Mouse (Mus musculus) forebrain, postnatal 0 days (tissue): ENCODE data around the gene Gm17490. TPM values are rescaled to one million over a fixed set of nuclear protein-coding genes. Genes with fewer than 3 reads are reported as not detected.

Experiments
- ATAC-seq: fragments of 200-750 bp; cut with Nextera tagmentation; 2 replicates; pipeline ENCODE4 v1.8.0; 2017; ENCODE audit warnings: mild to moderate bottlenecking, moderate library complexity
- DNase-seq: peaks from one replicate; pipeline ENCODE4 v3.0.0-alpha.2; 2015
- H3K27ac ChIP-seq: fragments of 300-500 bp; sonication (generic); 2 replicates; pipeline ENCODE4 v1.5.1; 2014; ENCODE audit warnings: low read depth, mild to moderate bottlenecking, antibody characterized with exemption, low read length, moderate library complexity, mixed read lengths
- H3K27me3 ChIP-seq: fragments of 300-500 bp; sonication (generic); 2 replicates; pipeline ENCODE4 v1.6.1; 2014; ENCODE audit warnings: mild to moderate bottlenecking, low read length, mixed read lengths; ENCODE audit not compliant: insufficient read depth
- H3K36me3 ChIP-seq: fragments of 300-500 bp; sonication (generic); 2 replicates; pipeline ENCODE4 v1.6.1; 2014; ENCODE audit warnings: mild to moderate bottlenecking, moderate library complexity; ENCODE audit not compliant: insufficient read depth
- H3K4me1 ChIP-seq: fragments of 300-500 bp; sonication (generic); 2 replicates; pipeline ENCODE4 v1.6.1; 2014; ENCODE audit warnings: antibody characterized with exemption; ENCODE audit not compliant: insufficient read depth
- H3K4me2 ChIP-seq: fragments of 300-500 bp; sonication (generic); 2 replicates; pipeline ENCODE4 v1.6.1; 2014; ENCODE audit warnings: low read depth, mild to moderate bottlenecking, moderate library complexity
- H3K4me3 ChIP-seq: fragments of 300-500 bp; sonication (generic); 2 replicates; pipeline ENCODE4 v1.5.1; 2014; ENCODE audit warnings: low read depth, low read length, mixed read lengths
- H3K9ac ChIP-seq: fragments of 300-500 bp; sonication (generic); 2 replicates; pipeline ENCODE4 v1.6.1; 2014; ENCODE audit warnings: mild to moderate bottlenecking
- H3K9me3 ChIP-seq: fragments of 300-500 bp; sonication (generic); 2 replicates; pipeline ENCODE4 v1.6.1; 2016; ENCODE audit warnings: low read length
- CTCF ChIP-seq: sonication (generic); IDR thresholded peaks from 2 replicates; pipeline ENCODE4 v1.5.1; 2016; ENCODE audit warnings: antibody characterized with exemption, control low read depth, low read depth
- WGBS: fragments of 180-500 bp; shearing (Covaris S2); extraction: QIAGEN DNeasy Blood & Tissue Kit; methylation state at CpG from one replicate; pipeline ENCODE4 v1.1.7; 2014; 5-methylcytosine and 5-hydroxymethylcytosine counted together
- polyA plus RNA-seq: library from polyadenylated mRNA; unstranded; fragments of >200 nt; fragmentation: Nextera tagmentation; extraction: Ambion mirVana; gene quantifications from 2 replicates; pipeline ENCODE4 v1.2.1, GENCODE M21; 2015
- total RNA-seq: library from RNA; depleted of rRNA; stranded (reverse); fragments of >200 nt; gene quantifications from 2 replicates; pipeline ENCODE4 v1.2.3, GENCODE M21; 2014

Gene Gm17490
- total and polyA plus RNA-seq, 2 experiments from 2014 or later: not detected

GRCm38 (mm10) chr2:11604911-11605310 lies 21.2 kb downstream of the Gm17490 start:
- Histone ChIP-seq H3K36me3 (peaks cover 8% of the 10 kb centered on the region), H3K27me3 (no peaks in the 10 kb centered on the region), H3K9ac (no peak overlapping the region), H3K4me2 (no peak overlapping the region), H3K4me3 (no peak overlapping the region), H3K27ac (no peak overlapping the region), H3K9me3 (no peaks in the 10 kb centered on the region), H3K4me1 (peaks cover 7% of the 10 kb centered on the region; the same call in 1 of the 2 replicates)
- no peak for TF ChIP-seq CTCF
- ATAC-seq: no peak
- DNase-seq: no peak

DNA sequence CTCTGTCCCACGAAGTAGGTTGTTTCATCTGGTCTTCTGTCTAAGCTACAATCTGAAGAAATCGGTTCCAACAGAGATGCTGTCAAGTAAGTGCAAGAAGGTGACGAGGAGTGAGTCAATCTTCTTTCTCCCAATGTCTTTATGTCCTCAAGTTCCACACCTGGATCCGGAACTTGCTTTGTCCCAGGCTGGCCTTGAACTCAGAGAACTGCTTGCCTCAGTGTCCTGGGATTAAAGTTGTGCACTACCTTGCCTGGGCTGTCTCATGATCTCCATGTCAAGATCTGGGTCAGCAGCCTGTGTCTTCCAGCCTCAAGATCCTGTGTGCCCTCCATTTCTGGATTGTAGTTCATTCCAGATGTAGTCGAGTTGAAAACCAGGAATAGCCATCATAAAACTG lies 22.0 kb downstream of the Gm17490 start, which contains the start of gene Rbm17:
TSS of gene Rbm17 (minus strand) at position 101 of the 400 bp plus-strand sequence.
- H3K4me3 ChIP-seq: peak within 1 kb of the TSS; percentile 91
- H3K4me2 ChIP-seq: peak within 1 kb of the TSS; percentile 69
- 88% methylated on average over 5 of the region's 5 CpGs for WGBS

GRCm38 (mm10) chr2:11602506-11603489 lies 23.3 kb downstream of the Gm17490 start:
- H3K36me3 ChIP-seq: peaks cover 22% of the 10 kb centered on the region
- H3K4me2 ChIP-seq: peak overlapping the region; percentile 69
- H3K27me3 ChIP-seq: no peaks in the 10 kb centered on the region
- 3% methylated on average over 78 of the region's 78 CpGs for WGBS
- peaks cover 7% of the 10 kb centered on the region; the same call in 1 of the 2 replicates for H3K4me1 ChIP-seq
- peak; percentile 100 for ATAC-seq
- H3K9me3 ChIP-seq: no peaks in the 10 kb centered on the region
- peak overlapping the region; percentile 95 for H3K9ac ChIP-seq
- peak; percentile 97 for DNase-seq
- TF ChIP-seq CTCF: peak; percentile 100
- peak overlapping the region; percentile 91 for H3K4me3 ChIP-seq
- peak overlapping the region; percentile 77 for H3K27ac ChIP-seq

More for the DNA sequence above, 22.0 kb downstream of the Gm17490 start, which contains the start of gene Rbm17:
- no peak for ATAC-seq
- H3K9ac ChIP-seq: peak within 1 kb of the TSS; percentile 95
- no peak for TF ChIP-seq CTCF
- peak within 1 kb of the TSS; percentile 77 for H3K27ac ChIP-seq
- DNase-seq: no peak
- H3K9me3 ChIP-seq: no peaks in the 10 kb centered on the region
- H3K27me3 ChIP-seq: no peaks in the 10 kb centered on the region
- peaks cover 7% of the 10 kb centered on the region; the same call in 1 of the 2 replicates for H3K4me1 ChIP-seq
- H3K36me3 ChIP-seq: peaks cover 13% of the 10 kb centered on the region

GRCm38 (mm10) chr2:11601795-11602194 lies 24.3 kb downstream of the Gm17490 start:
- TF ChIP-seq CTCF: no peak
- ATAC-seq (no peak), DNase-seq (no peak)
- WGBS: 77% methylated on average over 6 of the region's 6 CpGs
- Histone ChIP-seq H3K27me3 (no peaks in the 10 kb centered on the region), H3K9me3 (no peaks in the 10 kb centered on the region), H3K27ac (no peak overlapping the region), H3K4me1 (peaks cover 7% of the 10 kb centered on the region; the same call in 1 of the 2 replicates), H3K9ac (peak overlapping the region; percentile 95), H3K4me2 (peak overlapping the region; percentile 69), H3K4me3 (peak overlapping the region; percentile 91), H3K36me3 (peaks cover 31% of the 10 kb centered on the region)

- Histone ChIP-seq H3K27me3 (no peaks in the 10 kb centered on the region), H3K9ac (no peak overlapping the region), H3K27ac (no peak overlapping the region), H3K36me3 (peaks cover 59% of the 10 kb centered on the region), H3K9me3 (no peaks in the 10 kb centered on the region), H3K4me2 (no peak overlapping the region), H3K4me1 (peaks cover 7% of the 10 kb centered on the region; the same call in 1 of the 2 replicates), H3K4me3 (no peak overlapping the region)
- ATAC-seq: no peak
- 98% methylated on average over 7 of the region's 7 CpGs for WGBS
- no peak for DNase-seq
- no peak for TF ChIP-seq CTCF
Measured at GRCm38 (mm10) chr2:11597906-11598305, 28.2 kb downstream of the Gm17490 start.

- no peak for DNase-seq
- no peak for TF ChIP-seq CTCF
- H3K4me2 ChIP-seq: no peak overlapping the region
- 0 out of 2 replicates have a peak, but pooled peaks cover 2% of the 10 kb centered on the region for H3K4me1 ChIP-seq
- 78% methylated on average over 2 of the region's 2 CpGs for WGBS
- no peaks in the 10 kb centered on the region for H3K9me3 ChIP-seq
- no peak for ATAC-seq
- no peak overlapping the region for H3K27ac ChIP-seq
- H3K4me3 ChIP-seq: no peak overlapping the region
- no peak overlapping the region for H3K9ac ChIP-seq
- peaks cover 71% of the 10 kb centered on the region for H3K36me3 ChIP-seq
- no peaks in the 10 kb centered on the region for H3K27me3 ChIP-seq
Measured at GRCm38 (mm10) chr2:11596690-11597089, 29.4 kb downstream of the Gm17490 start.

GRCm38 (mm10) chr2:11587996-11588395 lies 38.1 kb downstream of the Gm17490 start:
- Histone ChIP-seq H3K27ac (no peak overlapping the region), H3K4me1 (no peaks in the 10 kb centered on the region), H3K4me2 (no peak overlapping the region), H3K36me3 (peaks cover 92% of the 10 kb centered on the region), H3K4me3 (no peak overlapping the region), H3K9ac (no peak overlapping the region), H3K27me3 (no peaks in the 10 kb centered on the region), H3K9me3 (no peaks in the 10 kb centered on the region)
- no peak for ATAC-seq
- WGBS: 92% methylated on average over 4 of the region's 4 CpGs
- DNase-seq: no peak
- no peak for TF ChIP-seq CTCF
